Mouse (Mus musculus): ENCODE measurements around the gene Zbtb43.
A peak's percentile ranks its signal among the peaks of the same experiment; 100 is the strongest.

The Zbtb43 gene

DNA sequence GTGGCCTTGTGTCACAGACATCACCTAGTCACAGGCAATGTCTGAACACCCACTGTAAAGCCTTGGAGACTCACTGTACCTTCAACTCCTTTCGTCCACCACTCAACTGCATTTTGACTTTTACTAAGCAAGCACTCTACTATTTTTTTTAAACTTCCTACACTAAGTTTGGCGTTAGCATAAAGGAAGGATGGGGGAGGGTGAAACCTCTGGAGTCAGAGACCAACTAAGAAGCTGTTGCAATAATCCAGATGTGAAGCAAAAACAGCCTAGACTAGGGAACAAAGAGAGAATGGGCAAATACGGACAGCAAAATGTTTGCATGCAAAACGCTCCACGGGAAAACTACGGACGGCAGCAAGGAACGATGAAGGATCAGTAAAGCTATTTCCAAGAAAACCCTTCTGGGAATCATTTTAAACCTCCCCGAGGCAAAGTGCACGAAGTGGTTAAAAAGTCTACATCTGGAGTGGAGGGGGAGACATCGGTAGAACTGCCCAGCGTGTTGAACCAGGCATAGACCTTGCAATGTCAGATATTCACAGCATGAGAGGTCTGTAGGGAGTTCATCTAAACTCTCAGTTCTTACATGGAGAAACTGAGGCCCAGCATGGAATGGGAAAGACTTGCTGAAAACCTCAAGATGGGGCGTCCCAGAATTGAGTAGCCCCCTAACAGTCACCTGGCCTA is 38.1 kb downstream of the Zbtb43 start:
- no peak for DNase-seq (ENCODE audit: low spot score)

DNA sequence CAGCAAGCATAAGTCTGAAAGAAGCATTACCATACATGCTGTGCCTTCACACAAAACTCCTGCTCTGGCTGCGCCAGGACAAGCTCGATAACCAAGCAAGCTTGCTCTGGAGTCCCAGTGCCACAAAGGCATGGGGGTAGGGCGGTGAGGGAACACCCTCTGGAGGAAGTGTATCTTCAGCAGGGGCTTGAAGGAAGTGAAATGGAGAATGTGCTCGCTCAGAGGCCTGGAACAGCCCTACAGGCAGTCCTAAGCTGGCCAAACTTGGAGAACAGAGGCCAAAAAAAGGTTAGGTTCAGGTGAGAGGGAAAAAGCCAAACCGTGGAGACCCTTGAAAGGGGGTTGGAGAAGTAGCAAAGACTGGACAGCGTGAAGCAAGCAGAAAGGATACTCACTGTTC is 39.0 kb downstream of the Zbtb43 start:
- DNase-seq (ENCODE audit: low spot score) = no peak

DNA sequence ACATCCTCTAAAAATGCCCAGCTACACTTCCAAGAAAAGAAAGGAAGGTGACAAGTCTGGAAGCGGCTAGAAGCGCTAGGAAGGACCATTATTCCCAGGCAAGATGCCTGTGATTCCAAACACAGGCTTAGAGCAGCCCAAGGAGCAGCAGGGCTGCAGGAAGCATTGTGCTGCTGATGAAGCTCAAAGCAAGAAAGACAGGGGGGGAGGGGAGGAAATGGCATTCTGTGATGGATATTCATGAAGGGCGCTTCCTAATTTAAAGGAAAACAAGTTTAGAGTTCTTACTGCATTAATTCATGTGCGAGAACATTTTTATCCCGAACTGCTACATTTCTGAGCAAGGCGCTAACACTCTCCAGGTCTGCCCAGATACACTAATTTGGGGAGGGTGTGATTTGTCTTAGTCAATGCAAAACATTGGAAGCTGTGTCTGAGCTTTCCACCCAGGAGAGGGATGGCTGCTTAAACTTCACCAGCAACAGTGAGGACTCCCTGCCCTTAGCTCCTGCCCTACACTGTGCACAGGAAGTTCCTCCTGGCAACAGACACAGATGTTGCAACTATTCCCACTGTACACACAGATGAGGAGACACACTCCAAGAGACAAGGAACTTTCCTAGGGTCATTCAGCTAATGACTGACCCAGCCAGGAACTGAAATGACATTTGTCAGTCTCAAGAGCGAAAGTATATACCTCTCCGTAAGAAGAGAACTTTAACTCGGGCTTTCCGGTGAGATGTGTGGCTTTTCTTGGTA is 41.5 kb downstream of the Zbtb43 start:
- DNase-seq (ENCODE audit: low spot score) = no peak

DNA sequence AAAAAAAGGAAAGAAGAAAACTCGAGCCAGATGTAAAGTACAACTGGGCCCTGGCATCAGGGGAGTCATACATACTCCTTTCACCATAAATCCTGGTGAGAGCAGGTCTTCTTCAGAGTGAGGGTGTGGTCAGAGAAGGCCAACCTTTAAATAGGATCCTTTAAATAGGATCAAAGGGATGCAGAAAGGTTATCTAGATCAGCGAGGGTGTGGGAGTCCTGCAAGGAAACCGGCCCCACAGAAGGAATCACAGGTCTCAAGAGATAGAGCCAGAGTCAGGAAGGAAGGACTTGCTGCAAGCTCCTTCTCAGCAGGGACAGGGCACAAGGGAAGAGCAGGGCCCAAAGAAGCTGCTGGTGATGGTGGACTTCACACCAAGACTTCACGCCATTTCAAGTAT is 50.9 kb downstream of the Zbtb43 start:
- DNase-seq (ENCODE audit: low spot score) = no peak

DNA sequence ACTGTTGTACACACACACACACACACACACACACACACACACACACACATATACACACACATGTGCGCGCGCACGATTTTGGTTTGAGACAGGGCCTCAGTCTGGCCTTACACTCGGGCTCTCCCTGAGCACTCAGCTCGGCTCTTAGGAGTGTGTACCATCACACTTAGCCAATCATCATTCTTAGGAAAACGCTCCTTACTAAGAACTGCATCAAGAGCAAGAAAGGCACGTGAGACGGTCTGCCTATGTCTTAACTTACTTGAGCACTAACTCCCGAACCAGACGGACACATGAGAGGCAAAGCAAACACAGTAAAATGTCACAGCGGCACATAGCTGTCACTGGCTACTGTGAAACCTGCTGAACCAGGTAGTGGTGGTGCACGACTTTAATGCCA is 54.3 kb downstream of the Zbtb43 start:
- no peak for DNase-seq (ENCODE audit: low spot score)

DNA sequence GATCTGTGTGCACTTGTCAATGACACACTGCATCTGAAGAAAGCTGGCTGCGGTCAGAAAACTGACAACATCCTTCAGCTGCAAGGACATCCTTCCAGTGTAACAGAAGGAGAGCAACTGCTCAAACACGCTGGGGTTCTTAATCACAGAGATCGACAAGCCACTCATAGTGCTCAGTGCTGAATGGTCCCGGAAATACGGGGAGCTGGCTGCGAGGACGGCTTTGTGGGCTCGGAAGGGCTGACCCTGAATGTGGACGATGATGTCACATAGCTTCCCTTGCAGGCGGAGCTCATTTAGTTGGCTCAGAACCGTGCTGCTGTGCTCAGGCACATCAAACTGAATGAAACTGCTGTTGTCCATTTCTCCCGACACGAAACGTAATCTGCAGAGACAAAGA is 56.2 kb downstream of the Zbtb43 start:
- DNase-seq (ENCODE audit: low spot score) = no peak

DNA sequence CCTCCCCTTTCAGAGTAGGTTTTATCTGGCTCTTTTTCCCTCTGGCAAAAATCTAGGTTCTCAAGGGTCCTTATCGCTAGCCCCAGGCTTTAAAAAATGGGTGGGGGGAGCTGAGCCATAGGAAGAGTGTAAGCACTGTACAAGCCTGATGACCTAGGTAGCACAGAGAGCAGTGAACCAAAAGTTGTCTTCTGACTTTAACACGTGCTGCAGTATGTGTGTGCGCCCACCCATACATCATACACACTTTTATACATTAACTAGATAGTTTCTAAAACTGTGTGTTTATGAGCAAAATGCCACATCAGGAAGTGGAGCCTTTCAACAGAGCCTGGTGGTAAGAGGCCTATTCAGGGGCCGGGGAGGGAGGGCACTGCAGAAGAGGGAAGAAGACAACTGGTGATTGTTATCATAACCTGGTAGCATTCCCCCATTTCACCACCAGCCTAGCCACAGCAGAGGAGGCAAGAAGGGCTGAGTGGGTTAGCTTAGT is 64.8 kb downstream of the Zbtb43 start:
- no peak for DNase-seq (ENCODE audit: low spot score)

DNA sequence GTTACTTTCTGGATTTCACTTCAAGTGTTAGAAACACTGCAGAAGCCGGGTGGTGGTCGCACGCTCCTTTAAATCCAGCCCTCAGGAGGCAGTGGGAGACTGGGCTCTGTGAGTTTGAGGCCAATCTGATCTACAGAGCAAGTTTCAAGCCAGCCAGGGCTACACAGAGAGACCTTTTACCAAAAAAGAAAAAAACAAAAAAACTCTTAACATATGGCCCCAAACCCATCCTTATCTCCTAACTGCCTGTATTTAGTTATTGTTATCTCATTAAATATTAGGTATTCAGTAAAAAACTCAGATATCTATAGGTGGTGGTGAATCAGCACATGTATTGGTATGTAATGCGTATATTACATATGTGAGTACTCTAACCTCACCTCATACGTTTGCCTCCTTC is 65.7 kb downstream of the Zbtb43 start:
- no peak for DNase-seq (ENCODE audit: low spot score)

DNA sequence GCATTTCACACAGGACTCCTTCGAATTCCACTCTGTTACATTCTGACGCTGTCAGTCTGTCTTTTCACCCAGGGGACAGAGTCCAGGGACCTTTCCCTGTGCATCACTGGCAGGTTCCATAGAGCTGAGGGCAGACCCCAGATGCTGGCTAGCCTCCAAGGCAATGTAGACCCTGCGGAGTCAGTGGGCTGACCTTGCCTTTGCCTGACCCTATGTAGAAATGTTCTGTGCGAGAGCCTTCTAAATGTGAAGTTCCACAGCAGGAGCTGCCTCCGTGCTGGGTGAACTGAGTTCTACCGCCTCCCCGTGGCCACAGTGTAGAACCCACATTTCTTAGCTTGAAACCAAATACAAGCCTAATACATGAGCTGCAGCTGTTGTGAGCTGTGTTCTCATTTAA is 66.1 kb downstream of the Zbtb43 start:
- DNase-seq (ENCODE audit: low spot score) = peak; percentile 31

DNA sequence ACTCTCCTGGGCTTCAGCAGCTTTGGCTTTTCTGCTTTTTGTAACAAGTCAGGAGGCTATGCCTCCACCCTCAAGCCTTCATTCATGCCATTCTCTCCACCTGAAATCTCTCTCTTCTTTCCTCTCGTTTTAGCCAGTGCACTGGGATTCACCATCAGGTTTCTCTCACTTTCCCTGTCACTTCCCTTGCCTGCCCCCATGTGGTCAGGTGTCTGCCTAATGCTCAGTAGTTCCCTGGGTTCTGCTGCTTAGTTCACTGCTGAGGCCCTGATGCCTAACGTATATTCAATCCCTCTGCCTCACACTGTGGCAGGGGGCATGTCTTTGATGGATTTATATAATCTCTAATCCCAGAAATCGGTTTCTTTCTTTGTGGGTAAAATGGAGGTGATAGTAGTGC is 67.1 kb downstream of the Zbtb43 start:
- DNase-seq (ENCODE audit: low spot score) = no peak

DNA sequence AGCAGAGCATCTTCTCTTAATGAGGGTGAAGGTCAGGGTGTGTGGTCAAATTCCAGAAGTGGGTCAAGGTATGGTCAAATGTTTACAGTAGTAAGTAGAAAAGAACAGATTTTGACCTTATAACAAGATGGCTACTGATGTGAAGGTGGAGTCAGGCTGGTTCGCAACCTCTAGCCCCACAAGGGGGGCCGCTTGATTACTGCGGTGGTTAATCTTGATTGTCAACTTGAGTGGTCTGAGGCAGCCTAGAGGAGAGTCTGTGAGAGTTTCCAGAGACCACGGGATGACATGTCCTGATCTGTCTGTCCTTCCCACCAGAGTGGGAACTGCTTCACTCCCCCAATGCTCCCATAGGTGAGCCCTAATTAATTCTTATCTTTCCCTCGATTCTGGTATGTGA is 67.8 kb downstream of the Zbtb43 start:
- no peak for DNase-seq (ENCODE audit: low spot score)
